Mouse (Mus musculus): ENCODE results near the gene Tmem132c. TPM values are rescaled to one million over a fixed set of nuclear protein-coding genes. Genes with fewer than 3 reads are reported as not detected.

Gene Tmem132c
- polyA plus RNA-seq, 1 experiment: 0.04 TPM

- H3K27me3 ChIP-seq (ENCODE audit: control insufficient read depth, insufficient read depth, low read length): no peaks in the 10 kb centered on the region
- no peak overlapping the region for H3K4me3 ChIP-seq (ENCODE audit: low read depth, low read length)
- H3K27ac ChIP-seq (ENCODE audit: insufficient read depth, low read depth, low read length): no peak overlapping the region
- WGBS: 73% methylated on average over 2 of the region's 2 CpGs
- no peaks in the 10 kb centered on the region for H3K36me3 ChIP-seq (ENCODE audit: control insufficient read depth, insufficient read depth, low read length)
- H3K4me1 ChIP-seq (ENCODE audit: control insufficient read depth, insufficient read depth, insufficient read length, low read length): no peaks in the 10 kb centered on the region
- no peak for TF ChIP-seq CTCF (IDR thresholded peaks at IDR 0.05; ENCODE audit: extremely low read depth, insufficient read length, insufficient replicate concordance, low read depth, low read length)
- TF ChIP-seq POLR2A (IDR thresholded peaks at IDR 0.05; ENCODE audit: low read depth, low read length): no peak
Observed at GRCm38 (mm10) chr5:127311005-127311331, 69.4 kb downstream of the Tmem132c start.

DNA sequence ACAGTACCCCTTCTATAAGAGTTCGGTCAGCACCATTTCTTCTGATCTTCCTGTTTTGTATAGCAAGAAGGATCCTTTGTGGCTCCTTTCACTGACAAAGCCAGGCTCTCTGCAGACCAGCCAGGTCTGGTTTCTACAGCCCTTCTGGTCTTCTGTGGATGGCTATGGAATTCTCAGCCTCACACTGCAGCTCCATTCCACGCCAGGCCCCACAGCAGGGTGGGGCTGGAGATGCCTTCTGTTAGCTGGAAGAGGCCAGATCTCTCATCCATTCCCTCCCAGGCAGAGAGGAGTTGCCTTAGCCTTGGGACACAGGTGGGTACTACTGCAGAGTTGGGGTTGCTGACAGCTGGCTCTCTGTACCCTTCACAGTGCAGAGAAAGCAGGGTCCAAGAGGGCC is 72.0 kb downstream of the Tmem132c start:
- 77% methylated on average over 2 of the region's 2 CpGs for WGBS
- Histone ChIP-seq H3K36me3 (ENCODE audit: control insufficient read depth, insufficient read depth, low read length) (no peaks in the 10 kb centered on the region), H3K4me3 (ENCODE audit: low read depth, low read length) (no peak overlapping the region), H3K27ac (ENCODE audit: insufficient read depth, low read depth, low read length) (no peak overlapping the region), H3K4me1 (ENCODE audit: control insufficient read depth, insufficient read depth, insufficient read length, low read length) (no peaks in the 10 kb centered on the region), H3K27me3 (ENCODE audit: control insufficient read depth, insufficient read depth, low read length) (no peaks in the 10 kb centered on the region)
- no peak for TF ChIP-seq CTCF (IDR thresholded peaks at IDR 0.05; ENCODE audit: extremely low read depth, insufficient read length, insufficient replicate concordance, low read depth, low read length)
- no peak for TF ChIP-seq POLR2A (IDR thresholded peaks at IDR 0.05; ENCODE audit: low read depth, low read length)

DNA sequence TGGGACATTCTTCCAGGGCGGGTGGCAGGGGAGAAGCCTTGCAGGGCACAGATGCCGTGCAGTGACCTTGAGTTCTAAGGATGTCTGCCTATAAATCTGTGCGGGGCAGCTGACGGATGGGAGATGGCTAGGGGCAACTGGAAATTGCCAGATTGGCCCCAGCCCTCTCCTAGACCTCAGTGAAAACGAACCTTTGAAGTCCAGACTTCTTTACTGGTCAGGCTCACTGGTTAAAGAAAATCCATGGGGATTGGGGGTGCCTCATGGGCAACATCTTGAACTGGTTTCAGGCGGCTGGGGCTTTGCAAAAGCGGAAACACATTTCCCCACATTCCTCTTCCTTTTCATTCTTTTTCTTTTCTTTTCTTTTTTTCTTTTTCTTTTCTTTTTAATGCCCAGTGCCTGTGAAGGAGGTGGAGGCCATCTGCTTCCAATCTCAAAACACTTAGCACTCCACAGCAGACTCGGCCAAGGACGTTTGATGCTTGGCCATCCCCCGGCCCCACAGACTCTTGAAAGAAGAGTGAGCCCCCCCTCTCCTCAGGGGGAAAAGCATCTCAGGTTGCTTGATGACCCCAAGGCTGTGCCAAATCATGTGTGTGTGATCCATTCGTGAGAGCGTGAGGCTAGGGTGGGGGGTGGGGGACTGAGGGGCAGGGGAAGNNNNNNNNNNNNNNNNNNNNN is 77.6 kb downstream of the Tmem132c start:
- H3K27me3 ChIP-seq (ENCODE audit: control insufficient read depth, insufficient read depth, low read length): no peaks in the 10 kb centered on the region
- H3K27ac ChIP-seq (ENCODE audit: insufficient read depth, low read depth, low read length): no peak overlapping the region
- H3K4me3 ChIP-seq (ENCODE audit: low read depth, low read length): no peak overlapping the region
- TF ChIP-seq CTCF (IDR thresholded peaks at IDR 0.05; ENCODE audit: extremely low read depth, insufficient read length, insufficient replicate concordance, low read depth, low read length): no peak
- TF ChIP-seq POLR2A (IDR thresholded peaks at IDR 0.05; ENCODE audit: low read depth, low read length): no peak
- WGBS: 63% methylated on average over 12 of the region's 12 CpGs
- no peaks in the 10 kb centered on the region for H3K4me1 ChIP-seq (ENCODE audit: control insufficient read depth, insufficient read depth, insufficient read length, low read length)
- H3K36me3 ChIP-seq (ENCODE audit: control insufficient read depth, insufficient read depth, low read length): no peaks in the 10 kb centered on the region

DNA sequence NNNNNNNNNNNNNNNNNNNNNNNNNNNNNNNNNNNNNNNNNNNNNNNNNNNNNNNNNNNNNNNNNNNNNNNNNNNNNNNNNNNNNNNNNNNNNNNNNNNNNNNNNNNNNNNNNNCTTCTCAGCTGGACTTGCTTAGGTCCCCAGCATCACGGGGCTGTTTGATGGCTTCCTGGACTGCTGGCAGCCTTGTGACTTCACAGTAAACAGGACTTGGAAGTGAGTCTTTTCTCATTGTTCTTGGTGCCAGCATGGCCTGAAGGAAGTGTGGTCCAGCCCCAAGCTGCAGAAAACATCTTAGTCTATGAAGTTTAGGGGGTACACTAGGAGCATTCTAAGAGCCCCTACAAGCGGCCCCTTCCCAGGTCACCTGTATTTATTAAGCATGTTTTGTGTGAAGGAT is 83.0 kb downstream of the Tmem132c start:
- no peaks in the 10 kb centered on the region for H3K4me1 ChIP-seq (ENCODE audit: control insufficient read depth, insufficient read depth, insufficient read length, low read length)
- H3K36me3 ChIP-seq (ENCODE audit: control insufficient read depth, insufficient read depth, low read length): no peaks in the 10 kb centered on the region
- WGBS: 46% methylated on average over 2 of the region's 2 CpGs
- no peak overlapping the region for H3K27ac ChIP-seq (ENCODE audit: insufficient read depth, low read depth, low read length)
- no peaks in the 10 kb centered on the region for H3K27me3 ChIP-seq (ENCODE audit: control insufficient read depth, insufficient read depth, low read length)
- TF ChIP-seq POLR2A (IDR thresholded peaks at IDR 0.05; ENCODE audit: low read depth, low read length) (no peak), CTCF (IDR thresholded peaks at IDR 0.05; ENCODE audit: extremely low read depth, insufficient read length, insufficient replicate concordance, low read depth, low read length) (no peak)
- H3K4me3 ChIP-seq (ENCODE audit: low read depth, low read length): no peak overlapping the region

GRCm38 (mm10) chr5:127336048-127336907 is 94.7 kb downstream of the Tmem132c start:
- no peak overlapping the region for H3K27ac ChIP-seq (ENCODE audit: insufficient read depth, low read depth, low read length)
- WGBS: 13% methylated on average over 15 of the region's 15 CpGs
- TF ChIP-seq POLR2A (IDR thresholded peaks at IDR 0.05; ENCODE audit: low read depth, low read length) (no peak), CTCF (IDR thresholded peaks at IDR 0.05; ENCODE audit: extremely low read depth, insufficient read length, insufficient replicate concordance, low read depth, low read length) (no peak)
- H3K36me3 ChIP-seq (ENCODE audit: control insufficient read depth, insufficient read depth, low read length): no peaks in the 10 kb centered on the region
- no peak overlapping the region for H3K4me3 ChIP-seq (ENCODE audit: low read depth, low read length)
- no peaks in the 10 kb centered on the region for H3K4me1 ChIP-seq (ENCODE audit: control insufficient read depth, insufficient read depth, insufficient read length, low read length)
- no peaks in the 10 kb centered on the region for H3K27me3 ChIP-seq (ENCODE audit: control insufficient read depth, insufficient read depth, low read length)

- Histone ChIP-seq H3K4me3 (ENCODE audit: low read depth, low read length) (no peak overlapping the region), H3K36me3 (ENCODE audit: control insufficient read depth, insufficient read depth, low read length) (no peaks in the 10 kb centered on the region), H3K27me3 (ENCODE audit: control insufficient read depth, insufficient read depth, low read length) (no peaks in the 10 kb centered on the region), H3K4me1 (ENCODE audit: control insufficient read depth, insufficient read depth, insufficient read length, low read length) (no peaks in the 10 kb centered on the region), H3K27ac (ENCODE audit: insufficient read depth, low read depth, low read length) (no peak overlapping the region)
- WGBS: 51% methylated on average over 5 of the region's 5 CpGs
- TF ChIP-seq CTCF (IDR thresholded peaks at IDR 0.05; ENCODE audit: extremely low read depth, insufficient read length, insufficient replicate concordance, low read depth, low read length) (no peak), POLR2A (IDR thresholded peaks at IDR 0.05; ENCODE audit: low read depth, low read length) (no peak)
Observed at GRCm38 (mm10) chr5:127336908-127337265, 95.3 kb downstream of the Tmem132c start.

DNA sequence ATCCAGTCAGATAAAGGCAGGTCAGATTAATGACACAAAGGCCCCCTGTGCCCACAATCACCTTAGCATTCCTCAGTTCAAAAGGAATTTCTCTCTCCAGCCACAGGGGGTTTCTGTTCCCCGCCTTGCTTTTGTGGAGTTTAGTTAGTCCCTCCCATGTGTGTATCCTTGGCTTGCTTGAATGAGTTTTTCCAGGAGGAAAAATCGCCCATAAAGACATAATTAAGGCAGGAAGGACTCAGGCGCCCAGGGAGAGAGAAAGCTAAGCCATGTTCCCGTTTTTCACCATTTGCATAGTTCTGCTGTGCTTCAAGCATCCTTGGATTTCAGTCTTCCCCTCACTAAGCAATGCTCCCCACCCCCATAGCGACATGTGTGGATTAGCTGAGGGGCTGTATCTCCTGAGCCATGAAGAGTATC is 97.4 kb downstream of the Tmem132c start:
- 31% methylated on average over 5 of the region's 5 CpGs for WGBS
- H3K36me3 ChIP-seq (ENCODE audit: control insufficient read depth, insufficient read depth, low read length): no peaks in the 10 kb centered on the region
- TF ChIP-seq POLR2A (IDR thresholded peaks at IDR 0.05; ENCODE audit: low read depth, low read length) (no peak), CTCF (IDR thresholded peaks at IDR 0.05; ENCODE audit: extremely low read depth, insufficient read length, insufficient replicate concordance, low read depth, low read length) (no peak)
- no peak overlapping the region for H3K27ac ChIP-seq (ENCODE audit: insufficient read depth, low read depth, low read length)
- no peak overlapping the region for H3K4me3 ChIP-seq (ENCODE audit: low read depth, low read length)
- no peaks in the 10 kb centered on the region for H3K27me3 ChIP-seq (ENCODE audit: control insufficient read depth, insufficient read depth, low read length)
- H3K4me1 ChIP-seq (ENCODE audit: control insufficient read depth, insufficient read depth, insufficient read length, low read length): no peaks in the 10 kb centered on the region

Data from small intestine, adult 2 months (tissue).